Mouse (Mus musculus) ES-Bruce4 (cell line): ENCODE measurements around the gene Nfib. TPM values are rescaled to one million over a fixed set of nuclear protein-coding genes. Genes with fewer than 3 reads are reported as not detected.
A peak's percentile ranks its signal among the peaks of the same experiment; 100 is the strongest.

Experiments used
- H3K27ac ChIP-seq: 2 replicates; pipeline ENCODE4 v1.5.1; 2012; ENCODE audit warnings: low read length, inconsistent platforms; ENCODE audit not compliant: insufficient read depth
- H3K27me3 ChIP-seq: 2 replicates; pipeline ENCODE4 v1.6.1; 2012; ENCODE audit warnings: mild to moderate bottlenecking, low read length, inconsistent platforms; ENCODE audit not compliant: control insufficient read depth, poor library complexity, insufficient read depth, severe bottlenecking
- H3K36me3 ChIP-seq: 2 replicates; pipeline ENCODE4 v1.6.1; 2012; ENCODE audit warnings: inconsistent platforms, mild to moderate bottlenecking, low read length, moderate library complexity; ENCODE audit not compliant: control insufficient read depth, poor library complexity, insufficient read depth, severe bottlenecking
- H3K4me1 ChIP-seq: one replicate; pipeline ENCODE4 v1.8.1; 2011; ENCODE audit warnings: low read length; ENCODE audit not compliant: control insufficient read depth, insufficient read depth
- H3K4me3 ChIP-seq: 2 replicates; pipeline ENCODE4 v1.5.1; 2011; ENCODE audit warnings: low read depth, mild to moderate bottlenecking, low read length
- H3K9ac ChIP-seq: 2 replicates; pipeline ENCODE4 v1.6.1; 2012; ENCODE audit warnings: low read depth, mild to moderate bottlenecking, inconsistent platforms; ENCODE audit not compliant: poor library complexity, severe bottlenecking
- H3K9me3 ChIP-seq: replicated peaks from 2 replicates; pipeline ENCODE4 v1.6.1; 2012; ENCODE audit warnings: mild to moderate bottlenecking, low read length, inconsistent platforms; ENCODE audit not compliant: control insufficient read depth, poor library complexity, insufficient read depth, severe bottlenecking
- CTCF ChIP-seq: IDR thresholded peaks from one replicate; pipeline ENCODE4 v1.8.1; 2011; ENCODE audit warnings: low read depth, low read length
- EP300 ChIP-seq: IDR thresholded peaks from 2 replicates; pipeline ENCODE4 v1.6.1; 2011; ENCODE audit warnings: low read depth, low read length; ENCODE audit not compliant: insufficient read depth
- POLR2A ChIP-seq: IDR thresholded peaks from one replicate; pipeline ENCODE4 v1.8.1; 2011; ENCODE audit warnings: low read length; ENCODE audit not compliant: insufficient read depth
- polyA plus RNA-seq: library from polyadenylated mRNA; stranded (reverse); fragments of >200 nt; gene quantifications from 2 replicates; pipeline ENCODE4 v1.2.4, GENCODE M21; 2011; ENCODE audit warnings: low read depth; ENCODE audit not compliant: missing spikeins, insufficient read depth, insufficient read length

Gene Nfib
- polyA plus RNA-seq, 1 experiment = 4.6 TPM

GRCm38 (mm10) chr4:82536435-82537278 is 168.9 kb downstream of the Nfib start:
- H3K27ac ChIP-seq = no peak overlapping the region
- peak overlapping the region; percentile 34; the same call in 1 of the 2 replicates for H3K4me3 ChIP-seq
- peaks cover 4% of the 10 kb centered on the region for H3K4me1 ChIP-seq
- no peak overlapping the region; the same call in 1 of the 2 replicates for H3K9ac ChIP-seq
- TF ChIP-seq EP300 (no peak), POLR2A (no peak), CTCF (no peak)
- no peaks in the 10 kb centered on the region for H3K9me3 ChIP-seq
- H3K27me3 ChIP-seq = peaks cover 21% of the 10 kb centered on the region
- no peaks in the 10 kb centered on the region for H3K36me3 ChIP-seq

DNA sequence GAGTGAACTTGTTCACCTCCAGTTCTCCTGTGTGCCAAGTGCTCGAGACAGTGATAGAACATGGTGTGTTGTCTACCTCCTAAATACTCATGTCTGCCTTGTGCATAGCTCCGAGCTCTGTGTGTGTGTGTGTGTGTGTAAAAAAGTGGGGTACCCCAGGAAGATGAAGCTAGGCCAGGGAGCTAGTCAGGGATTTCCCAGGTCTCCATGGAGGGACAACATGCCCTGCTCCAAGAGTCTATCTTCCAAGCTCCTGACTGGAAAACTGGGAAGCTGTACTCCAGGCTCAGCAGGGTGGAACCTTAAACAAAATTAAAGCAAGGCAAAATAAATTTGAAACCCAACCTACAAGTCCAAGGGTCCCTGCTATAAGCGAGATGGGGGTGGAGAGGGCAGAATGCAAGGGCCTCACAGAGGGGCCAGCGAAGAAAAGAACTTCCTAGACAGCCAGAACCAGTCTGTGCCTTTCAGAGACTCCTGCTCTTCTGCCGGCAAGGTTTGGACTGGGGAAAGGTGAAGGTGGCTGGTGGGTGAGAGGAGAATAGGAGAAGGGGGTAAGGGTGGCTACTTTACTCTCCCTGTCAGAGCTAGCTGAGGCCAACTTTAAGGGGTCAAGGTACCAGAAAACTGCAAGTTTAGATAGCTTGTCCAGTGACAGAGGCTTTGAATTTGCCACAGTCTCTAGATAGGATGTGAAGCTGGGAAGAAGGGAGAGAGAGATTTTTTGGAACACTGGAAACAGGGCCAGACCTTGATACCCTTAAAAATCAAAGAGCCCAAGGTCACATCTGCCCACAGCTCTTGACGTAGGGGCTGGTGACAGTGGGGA is 169.7 kb downstream of the Nfib start:
- no peak overlapping the region for H3K27ac ChIP-seq
- TF ChIP-seq POLR2A (no peak), CTCF (no peak), EP300 (no peak)
- H3K27me3 ChIP-seq = peaks cover 21% of the 10 kb centered on the region
- H3K9me3 ChIP-seq = no peaks in the 10 kb centered on the region
- no peak overlapping the region for H3K9ac ChIP-seq
- no peaks in the 10 kb centered on the region for H3K36me3 ChIP-seq
- H3K4me3 ChIP-seq = no peak overlapping the region
- peaks cover 4% of the 10 kb centered on the region for H3K4me1 ChIP-seq

DNA sequence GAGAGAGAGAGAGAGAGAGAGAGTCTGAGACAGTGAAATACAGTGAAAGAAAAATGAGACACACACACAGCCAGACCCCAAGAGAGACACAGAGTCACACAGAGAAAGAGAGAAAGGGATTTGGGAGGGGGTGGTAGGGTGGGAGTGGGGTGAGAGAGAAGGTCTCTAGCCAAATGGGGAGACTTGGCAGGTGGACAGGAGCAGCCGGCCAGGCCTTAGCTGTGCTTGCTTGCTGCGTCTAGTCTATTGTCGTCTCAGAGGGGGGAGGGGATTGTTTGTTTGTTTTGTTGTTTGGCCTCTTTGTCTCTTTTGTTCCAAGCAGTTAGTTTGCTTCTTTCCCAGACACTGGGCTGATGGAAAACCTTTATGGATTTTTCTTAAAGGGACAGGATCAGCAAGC is 172.3 kb downstream of the Nfib start:
- no peaks in the 10 kb centered on the region for H3K36me3 ChIP-seq
- H3K4me1 ChIP-seq = peaks cover 4% of the 10 kb centered on the region
- no peaks in the 10 kb centered on the region for H3K9me3 ChIP-seq
- no peak for TF ChIP-seq CTCF
- no peak for TF ChIP-seq POLR2A
- TF ChIP-seq EP300 = no peak
- H3K9ac ChIP-seq = no peak overlapping the region
- H3K27me3 ChIP-seq = peaks cover 11% of the 10 kb centered on the region
- no peak overlapping the region for H3K27ac ChIP-seq
- H3K4me3 ChIP-seq = no peak overlapping the region

- H3K9me3 ChIP-seq = no peaks in the 10 kb centered on the region
- H3K9ac ChIP-seq = no peak overlapping the region; the same call in 1 of the 2 replicates
- peaks cover 4% of the 10 kb centered on the region for H3K4me1 ChIP-seq
- no peaks in the 10 kb centered on the region for H3K36me3 ChIP-seq
- H3K27ac ChIP-seq = no peak overlapping the region
- no peak overlapping the region for H3K4me3 ChIP-seq
- H3K27me3 ChIP-seq = peaks cover 7% of the 10 kb centered on the region
- TF ChIP-seq EP300 (no peak), CTCF (no peak), POLR2A (no peak)
Measured at GRCm38 (mm10) chr4:82532443-82533191, 172.9 kb downstream of the Nfib start.

- Histone ChIP-seq H3K4me3 (no peak overlapping the region), H3K27ac (no peak overlapping the region), H3K4me1 (peaks cover 4% of the 10 kb centered on the region), H3K27me3 (peaks cover under 1% of the 10 kb centered on the region), H3K9me3 (no peaks in the 10 kb centered on the region), H3K36me3 (no peaks in the 10 kb centered on the region), H3K9ac (no peak overlapping the region; the same call in 1 of the 2 replicates)
- TF ChIP-seq POLR2A (no peak), EP300 (no peak), CTCF (no peak)
Measured at GRCm38 (mm10) chr4:82531977-82532376, 173.6 kb downstream of the Nfib start.
